Mouse (Mus musculus) inflammation-experienced regulatory T-cells, adult 6 months (primary cell): Measurements from ENCODE around the gene Stambpl1. TPM values are rescaled to one million over a fixed set of nuclear protein-coding genes. Genes with fewer than 3 reads are reported as not detected.

Experiments used
- ATAC-seq: one replicate; pipeline ENCODE4 v1.8.0; 2017
- polyA plus RNA-seq, 3 experiments: library from polyadenylated mRNA; unstranded; fragments of 100-300 nt; shearing (Covaris generic); gene quantifications; one replicate each; pipeline ENCODE4 v1.2.1; 2017

Gene Stambpl1
- polyA plus RNA-seq, 3 experiments from 2014 or later = 55.7 to 96.7 (median 78.8) TPM

- peak; percentile 62 for ATAC-seq
These were observed 49.4 kb downstream of the Stambpl1 start for GRCm38 (mm10) chr19:34241247-34241915.

- ATAC-seq = no peak
These were observed 50.9 kb downstream of the Stambpl1 start for GRCm38 (mm10) chr19:34242925-34243324.

GRCm38 (mm10) chr19:34244056-34244455, 52.0 kb downstream of the Stambpl1 start:
- peak; percentile 73 for ATAC-seq

- ATAC-seq = peak; percentile 74
These were observed 56.5 kb downstream of the Stambpl1 start for GRCm38 (mm10) chr19:34248558-34248957.

- ATAC-seq = no peak
These were observed 58.6 kb downstream of the Stambpl1 start for GRCm38 (mm10) chr19:34250621-34251020.

- no peak for ATAC-seq
These were observed 59.9 kb downstream of the Stambpl1 start for GRCm38 (mm10) chr19:34251900-34252299.

GRCm38 (mm10) chr19:34252450-34252849, 60.4 kb downstream of the Stambpl1 start:
- ATAC-seq = no peak

GRCm38 (mm10) chr19:34254101-34254879, 62.3 kb downstream of the Stambpl1 start:
- ATAC-seq = no peak

GRCm38 (mm10) chr19:34254880-34255681, 63.1 kb downstream of the Stambpl1 start, which contains the start of gene Acta2:
Gene Acta2 (minus strand): TSS chr19:34255590.
- ATAC-seq = no peak

- no peak for ATAC-seq
These were observed 64.1 kb downstream of the Stambpl1 start for GRCm38 (mm10) chr19:34256149-34256548.

- no peak for ATAC-seq
These were observed 64.9 kb downstream of the Stambpl1 start for GRCm38 (mm10) chr19:34256936-34257335.

- no peak for ATAC-seq
These were observed 70.4 kb downstream of the Stambpl1 start for GRCm38 (mm10) chr19:34262273-34262974.

GRCm38 (mm10) chr19:34265604-34266193, 73.7 kb downstream of the Stambpl1 start:
- ATAC-seq = no peak

GRCm38 (mm10) chr19:34268991-34269390, 77.0 kb downstream of the Stambpl1 start:
- no peak for ATAC-seq

GRCm38 (mm10) chr19:34270106-34270726, 78.2 kb downstream of the Stambpl1 start:
- no peak for ATAC-seq

- no peak for ATAC-seq
These were observed 78.9 kb downstream of the Stambpl1 start for GRCm38 (mm10) chr19:34270824-34271464.

- no peak for ATAC-seq
These were observed 81.0 kb downstream of the Stambpl1 start for GRCm38 (mm10) chr19:34273073-34273472.

- no peak for ATAC-seq
These were observed 86.0 kb downstream of the Stambpl1 start for GRCm38 (mm10) chr19:34278078-34278477.

GRCm38 (mm10) chr19:34283614-34284013, 91.6 kb downstream of the Stambpl1 start:
- no peak for ATAC-seq

GRCm38 (mm10) chr19:34284383-34284782, 92.4 kb downstream of the Stambpl1 start:
- ATAC-seq = no peak

GRCm38 (mm10) chr19:34284826-34285225, 92.8 kb downstream of the Stambpl1 start:
- ATAC-seq = no peak
